Mouse (Mus musculus): ENCODE measurements around the gene Tmem135. TPM values are rescaled to one million over a fixed set of nuclear protein-coding genes. Genes with fewer than 3 reads are reported as not detected.

Gene Tmem135
- total and polyA plus RNA-seq, 2 experiments from 2014 or later, result 31.4 to 33.5 TPM

GRCm38 (mm10) chr7:89247012-89247710 lies 156.9 kb downstream of the Tmem135 start:
- no peaks in the 10 kb centered on the region for H3K9me3 ChIP-seq (ENCODE audit: low read length)
- WGBS, result 90% methylated on average over 2 of the region's 2 CpGs
- DNase-seq (ENCODE audit: low spot score) (no peak), ATAC-seq (no peak)
- no peak for TF ChIP-seq CTCF (IDR thresholded peaks at IDR 0.05; ENCODE audit: low read depth)
- no peaks in the 10 kb centered on the region for H3K27me3 ChIP-seq (ENCODE audit: insufficient read depth, low read length)
- no peak overlapping the region for H3K9ac ChIP-seq (replicated peaks; ENCODE audit: low read length)
- no peaks in the 10 kb centered on the region for H3K36me3 ChIP-seq (ENCODE audit: insufficient read depth, low read length)
- H3K4me2 ChIP-seq (ENCODE audit: low read depth, low read length), result no peak overlapping the region
- H3K27ac ChIP-seq, result no peak overlapping the region
- H3K4me3 ChIP-seq (ENCODE audit: low read length), result no peak overlapping the region
- no peaks in the 10 kb centered on the region for H3K4me1 ChIP-seq (ENCODE audit: insufficient read depth, low read length)

GRCm38 (mm10) chr7:89242565-89242964 lies 161.5 kb downstream of the Tmem135 start:
- H3K27me3 ChIP-seq (ENCODE audit: insufficient read depth, low read length), result no peaks in the 10 kb centered on the region
- H3K27ac ChIP-seq, result no peak overlapping the region
- WGBS, result 90% methylated on average over 4 of the region's 4 CpGs
- DNase-seq (ENCODE audit: low spot score) (no peak), ATAC-seq (no peak)
- H3K36me3 ChIP-seq (ENCODE audit: insufficient read depth, low read length), result no peaks in the 10 kb centered on the region
- H3K9ac ChIP-seq (replicated peaks; ENCODE audit: low read length), result no peak overlapping the region
- no peaks in the 10 kb centered on the region for H3K4me1 ChIP-seq (ENCODE audit: insufficient read depth, low read length)
- H3K4me3 ChIP-seq (ENCODE audit: low read length), result no peak overlapping the region
- no peak for TF ChIP-seq CTCF (IDR thresholded peaks at IDR 0.05; ENCODE audit: low read depth)
- H3K4me2 ChIP-seq (ENCODE audit: low read depth, low read length), result no peak overlapping the region
- H3K9me3 ChIP-seq (ENCODE audit: low read length), result no peaks in the 10 kb centered on the region

GRCm38 (mm10) chr7:89242143-89242542 lies 161.9 kb downstream of the Tmem135 start:
- no peak overlapping the region for H3K27ac ChIP-seq
- no peak for ATAC-seq

GRCm38 (mm10) chr7:89239592-89239991 lies 164.4 kb downstream of the Tmem135 start:
- no peak for ATAC-seq
- no peak for DNase-seq (ENCODE audit: low spot score)
- Histone ChIP-seq H3K27me3 (ENCODE audit: insufficient read depth, low read length) (no peaks in the 10 kb centered on the region), H3K36me3 (ENCODE audit: insufficient read depth, low read length) (no peaks in the 10 kb centered on the region), H3K4me1 (ENCODE audit: insufficient read depth, low read length) (no peaks in the 10 kb centered on the region), H3K4me3 (ENCODE audit: low read length) (no peak overlapping the region), H3K9ac (replicated peaks; ENCODE audit: low read length) (no peak overlapping the region), H3K4me2 (ENCODE audit: low read depth, low read length) (no peak overlapping the region), H3K27ac (no peak overlapping the region), H3K9me3 (ENCODE audit: low read length) (no peaks in the 10 kb centered on the region)
- no peak for TF ChIP-seq CTCF (IDR thresholded peaks at IDR 0.05; ENCODE audit: low read depth)
- 79% methylated on average over 4 of the region's 4 CpGs for WGBS

More at GRCm38 (mm10) chr7:89242143-89242542, 161.9 kb downstream of the Tmem135 start:
- no peak for DNase-seq (ENCODE audit: low spot score)
- 94% methylated on average over 2 of the region's 2 CpGs for WGBS
- H3K27me3 ChIP-seq (ENCODE audit: insufficient read depth, low read length), result no peaks in the 10 kb centered on the region
- H3K4me3 ChIP-seq (ENCODE audit: low read length), result no peak overlapping the region
- H3K9ac ChIP-seq (replicated peaks; ENCODE audit: low read length), result no peak overlapping the region
- TF ChIP-seq CTCF (IDR thresholded peaks at IDR 0.05; ENCODE audit: low read depth), result no peak
- H3K4me1 ChIP-seq (ENCODE audit: insufficient read depth, low read length), result no peaks in the 10 kb centered on the region
- H3K9me3 ChIP-seq (ENCODE audit: low read length), result no peaks in the 10 kb centered on the region
- H3K36me3 ChIP-seq (ENCODE audit: insufficient read depth, low read length), result no peaks in the 10 kb centered on the region
- no peak overlapping the region for H3K4me2 ChIP-seq (ENCODE audit: low read depth, low read length)

GRCm38 (mm10) chr7:89236592-89236991 lies 167.4 kb downstream of the Tmem135 start:
- no peak for TF ChIP-seq CTCF (IDR thresholded peaks at IDR 0.05; ENCODE audit: low read depth)
- Histone ChIP-seq H3K4me3 (ENCODE audit: low read length) (no peak overlapping the region), H3K36me3 (ENCODE audit: insufficient read depth, low read length) (no peaks in the 10 kb centered on the region), H3K9ac (replicated peaks; ENCODE audit: low read length) (no peak overlapping the region), H3K4me1 (ENCODE audit: insufficient read depth, low read length) (no peaks in the 10 kb centered on the region), H3K9me3 (ENCODE audit: low read length) (no peaks in the 10 kb centered on the region), H3K4me2 (ENCODE audit: low read depth, low read length) (no peak overlapping the region), H3K27ac (no peak overlapping the region), H3K27me3 (ENCODE audit: insufficient read depth, low read length) (no peaks in the 10 kb centered on the region)
- no peak for ATAC-seq
- 86% methylated on average over 2 of the region's 2 CpGs for WGBS
- DNase-seq (ENCODE audit: low spot score), result no peak

- Histone ChIP-seq H3K4me2 (ENCODE audit: low read depth, low read length) (no peak overlapping the region), H3K4me1 (ENCODE audit: insufficient read depth, low read length) (no peaks in the 10 kb centered on the region), H3K9me3 (ENCODE audit: low read length) (no peaks in the 10 kb centered on the region), H3K9ac (replicated peaks; ENCODE audit: low read length) (no peak overlapping the region), H3K27ac (no peak overlapping the region), H3K4me3 (ENCODE audit: low read length) (no peak overlapping the region), H3K27me3 (ENCODE audit: insufficient read depth, low read length) (no peaks in the 10 kb centered on the region), H3K36me3 (ENCODE audit: insufficient read depth, low read length) (no peaks in the 10 kb centered on the region)
- DNase-seq (ENCODE audit: low spot score) (no peak), ATAC-seq (no peak)
- WGBS, result 71% methylated on average over 4 of the region's 4 CpGs
- TF ChIP-seq CTCF (IDR thresholded peaks at IDR 0.05; ENCODE audit: low read depth), result no peak
These were observed 168.0 kb downstream of the Tmem135 start for GRCm38 (mm10) chr7:89235974-89236507.

GRCm38 (mm10) chr7:89232499-89233145 lies 171.4 kb downstream of the Tmem135 start:
- Histone ChIP-seq H3K9me3 (ENCODE audit: low read length) (no peaks in the 10 kb centered on the region), H3K27me3 (ENCODE audit: insufficient read depth, low read length) (no peaks in the 10 kb centered on the region), H3K27ac (no peak overlapping the region), H3K4me1 (ENCODE audit: insufficient read depth, low read length) (no peaks in the 10 kb centered on the region), H3K4me2 (ENCODE audit: low read depth, low read length) (no peak overlapping the region), H3K4me3 (ENCODE audit: low read length) (no peak overlapping the region), H3K36me3 (ENCODE audit: insufficient read depth, low read length) (no peaks in the 10 kb centered on the region), H3K9ac (replicated peaks; ENCODE audit: low read length) (no peak overlapping the region)
- TF ChIP-seq CTCF (IDR thresholded peaks at IDR 0.05; ENCODE audit: low read depth), result no peak
- no peak for DNase-seq (ENCODE audit: low spot score)
- WGBS, result 89% methylated on average over 3 of the region's 3 CpGs
- ATAC-seq, result no peak

Measured in hindbrain, postnatal 0 days (tissue).